Mouse (Mus musculus) layer of hippocampus, adult 11-12 months (tissue): Measurements from ENCODE around the gene 4930524J08Rik.

Source experiments
- DNase-seq: peaks from one replicate; pipeline ENCODE4 v3.0.0; 2022; ENCODE audit warnings: low spot score

The 4930524J08Rik gene

DNA sequence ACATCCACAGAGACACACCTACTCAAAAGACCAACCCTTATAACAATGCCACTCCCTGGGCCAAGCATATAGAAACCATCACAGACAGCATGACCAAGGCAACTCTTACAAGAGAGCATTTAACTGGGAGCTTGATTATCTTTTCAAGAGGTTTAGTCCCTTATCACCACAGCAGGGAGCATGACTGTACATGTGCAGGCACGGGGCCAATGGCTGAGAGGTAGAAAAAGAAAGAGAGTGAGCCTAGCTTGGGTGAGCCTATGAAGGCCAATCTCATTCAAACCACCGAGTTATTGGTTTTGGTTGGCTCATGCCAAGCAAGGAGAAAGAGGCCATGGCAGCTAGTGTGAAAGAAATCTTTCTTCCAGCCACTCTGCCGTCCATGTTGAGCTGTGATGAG is 26.6 kb downstream of the 4930524J08Rik start:
- no peak for DNase-seq

DNA sequence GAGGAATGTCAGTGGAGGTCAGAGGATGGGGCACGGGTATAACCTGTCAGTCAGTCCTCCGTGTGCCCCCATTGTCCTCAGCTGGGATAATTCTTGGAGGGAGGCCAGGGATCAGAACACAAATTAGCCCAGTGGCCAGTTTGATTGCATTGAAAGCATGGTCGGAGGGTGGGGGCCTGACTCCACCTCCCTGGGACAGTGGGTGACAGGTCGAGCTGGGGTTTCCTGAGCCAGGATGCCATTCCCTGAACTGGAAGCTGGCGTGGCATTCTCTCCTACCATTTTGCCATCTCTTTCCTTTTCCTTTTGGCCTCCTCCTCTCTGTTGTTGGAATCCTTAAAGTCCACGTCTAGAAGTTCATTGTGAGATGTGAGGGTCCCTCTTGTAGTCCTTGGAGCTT is 27.0 kb downstream of the 4930524J08Rik start:
- no peak for DNase-seq

GRCm38 (mm10) chr5:100006324-100007039 is 27.6 kb downstream of the 4930524J08Rik start:
- no peak for DNase-seq

DNA sequence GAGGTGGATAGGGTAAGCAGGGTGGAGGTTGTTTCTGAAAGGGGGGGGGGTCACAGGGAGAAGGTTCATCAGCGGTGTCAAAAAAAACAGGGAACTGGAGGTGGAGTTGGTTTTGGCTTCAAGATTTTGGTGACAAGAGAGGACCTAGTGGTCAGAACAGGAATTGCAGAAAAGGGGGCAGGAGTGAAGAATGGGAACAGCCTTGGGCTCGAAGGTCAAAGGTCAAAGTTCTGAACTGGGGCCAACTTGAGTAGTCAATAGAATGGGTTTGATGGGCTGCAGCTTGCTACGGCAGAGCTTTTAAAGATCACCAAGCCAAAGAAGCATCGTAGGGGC is 28.1 kb downstream of the 4930524J08Rik start:
- DNase-seq: no peak

GRCm38 (mm10) chr5:100008485-100008884 is 29.6 kb downstream of the 4930524J08Rik start:
- no peak for DNase-seq

- DNase-seq: no peak
Observed at GRCm38 (mm10) chr5:100012599-100012998, 33.7 kb downstream of the 4930524J08Rik start.

DNA sequence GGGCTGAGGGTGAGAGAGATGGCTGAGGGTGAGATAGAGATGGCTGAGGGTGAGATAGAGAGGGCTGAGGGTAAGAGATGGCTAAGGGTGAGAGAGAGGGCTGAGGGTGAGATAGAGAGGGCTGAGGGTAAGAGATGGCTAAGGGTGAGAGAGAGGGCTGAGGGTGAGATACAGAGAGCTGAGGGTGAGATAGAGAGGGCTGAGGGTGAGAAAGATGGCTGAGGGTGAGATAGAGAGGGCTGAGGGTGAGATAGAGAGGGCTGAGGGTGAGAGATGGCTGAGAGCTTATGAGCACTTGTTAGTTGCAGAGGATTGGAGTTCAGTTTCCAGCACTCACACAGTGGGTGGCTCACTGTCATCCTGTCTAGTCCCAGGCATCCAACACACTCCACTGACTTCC is 41.2 kb downstream of the 4930524J08Rik start:
- DNase-seq: no peak

DNA sequence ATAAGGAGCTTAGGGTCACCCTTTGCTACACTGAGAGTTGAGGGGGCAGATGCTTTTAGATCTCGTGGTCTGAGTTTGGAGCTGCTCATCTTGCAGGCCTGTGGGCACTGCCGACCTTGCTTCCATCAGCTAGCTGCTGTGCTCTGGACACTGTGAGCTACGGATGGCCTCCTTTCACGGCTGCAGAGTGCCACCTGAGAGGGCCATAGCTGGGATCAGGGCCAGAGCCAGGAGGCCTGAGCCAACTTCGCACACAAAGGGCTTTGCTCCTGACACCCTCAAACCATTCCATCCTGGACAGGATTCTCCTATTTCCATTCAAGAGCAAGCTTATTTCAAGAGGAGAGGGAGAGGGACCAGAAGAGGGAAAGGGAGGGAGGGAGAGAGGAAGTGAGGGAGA is 45.5 kb downstream of the 4930524J08Rik start:
- DNase-seq: no peak

GRCm38 (mm10) chr5:100024868-100025267 is 46.0 kb downstream of the 4930524J08Rik start:
- no peak for DNase-seq
